Mouse (Mus musculus) lung, postnatal 0 days (tissue): Measurements from ENCODE around the gene Slc6a14. TPM values are rescaled to one million over a fixed set of nuclear protein-coding genes. Genes with fewer than 3 reads are reported as not detected.
A peak's percentile ranks its signal among the peaks of the same experiment; 100 is the strongest.

Experiments
- ATAC-seq: fragments of 200-750 bp; cut with Nextera tagmentation; 2 replicates; pipeline ENCODE4 v1.8.0; 2017; ENCODE audit warnings: moderate library complexity
- DNase-seq: peaks from one replicate; pipeline ENCODE4 v3.0.0-alpha.2; 2016; ENCODE audit warnings: low spot score
- H3K27ac ChIP-seq: fragments of 300-500 bp; sonication (generic); 2 replicates; pipeline ENCODE4 v1.5.1; 2014; ENCODE audit warnings: antibody characterized with exemption, mild to moderate bottlenecking, low read length, mixed read lengths
- H3K27me3 ChIP-seq: fragments of 300-500 bp; sonication (generic); replicated peaks from 2 replicates; pipeline ENCODE4 v1.6.1; 2014; ENCODE audit warnings: low read length, mixed read lengths; ENCODE audit not compliant: insufficient read depth
- H3K36me3 ChIP-seq: fragments of 300-500 bp; sonication (generic); 2 replicates; pipeline ENCODE4 v1.6.1; 2014; ENCODE audit warnings: low read length, mixed read lengths; ENCODE audit not compliant: insufficient read depth
- H3K4me1 ChIP-seq: fragments of 300-500 bp; sonication (generic); 2 replicates; pipeline ENCODE4 v1.6.1; 2014; ENCODE audit warnings: antibody characterized with exemption, low read depth, low read length, mixed read lengths; ENCODE audit not compliant: insufficient read depth
- H3K4me2 ChIP-seq: fragments of 300-500 bp; sonication (generic); replicated peaks from 2 replicates; pipeline ENCODE4 v1.6.1; 2014; ENCODE audit warnings: low read depth, mild to moderate bottlenecking, low read length, moderate library complexity, mixed read lengths
- H3K4me3 ChIP-seq: fragments of 300-500 bp; sonication (generic); 2 replicates; pipeline ENCODE4 v1.5.1; 2014; ENCODE audit warnings: low read depth, low read length
- H3K9ac ChIP-seq: fragments of 300-500 bp; sonication (generic); replicated peaks from 2 replicates; pipeline ENCODE4 v1.6.1; 2014; ENCODE audit warnings: low read depth, mild to moderate bottlenecking
- H3K9me3 ChIP-seq: fragments of 300-500 bp; sonication (generic); 2 replicates; pipeline ENCODE4 v1.6.1; 2016; ENCODE audit warnings: low read length, mixed read lengths
- CTCF ChIP-seq: IDR thresholded peaks from 2 replicates; pipeline ENCODE4 v1.5.1; 2016; ENCODE audit warnings: antibody characterized with exemption, mild to moderate bottlenecking
- EP300 ChIP-seq: IDR thresholded peaks from 2 replicates; pipeline ENCODE4 v1.6.1; 2016; ENCODE audit warnings: antibody characterized with exemption, mild to moderate bottlenecking, control low read depth
- WGBS: fragments of 180-500 bp; shearing (Covaris S2); extraction: QIAGEN DNeasy Blood & Tissue Kit; methylation state at CpG from one replicate; pipeline ENCODE4 v1.1.7; 2014; 5-methylcytosine and 5-hydroxymethylcytosine counted together
- polyA plus RNA-seq: library from polyadenylated mRNA; unstranded; fragments of >200 nt; fragmentation: Nextera tagmentation; extraction: Ambion mirVana; gene quantifications from 2 replicates; pipeline ENCODE4 v1.2.1, GENCODE M21; 2015

Slc6a14 gene
- polyA plus RNA-seq, 1 experiment from 2014 or later, result 73.0 TPM

DNA sequence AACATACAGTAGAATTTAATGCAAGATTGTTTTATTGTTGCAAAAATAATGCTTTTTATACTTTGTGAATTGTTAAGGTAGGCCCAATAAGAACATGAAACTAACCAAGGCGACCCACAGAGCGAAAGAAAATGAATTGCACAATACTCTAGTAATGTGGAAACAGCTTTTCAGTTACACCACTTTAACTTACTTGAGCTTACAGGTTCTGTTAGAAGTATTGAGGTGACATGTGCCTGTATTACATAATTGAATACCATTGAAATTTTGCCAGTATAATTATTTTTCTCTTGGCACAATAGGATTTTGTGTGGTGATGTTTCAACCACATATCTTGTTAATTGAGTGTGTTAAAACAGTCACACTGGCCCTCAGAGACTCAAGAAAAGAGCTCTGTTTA is 2.2 kb downstream of the Slc6a14 start:
- Histone ChIP-seq H3K4me3 (no peak overlapping the region), H3K36me3 (no peaks in the 10 kb centered on the region), H3K4me2 (no peak overlapping the region), H3K9me3 (no peaks in the 10 kb centered on the region), H3K27me3 (no peaks in the 10 kb centered on the region), H3K9ac (no peak overlapping the region), H3K4me1 (no peaks in the 10 kb centered on the region), H3K27ac (no peak overlapping the region)
- ATAC-seq, result no peak
- TF ChIP-seq EP300 (peak; percentile 51), CTCF (no peak)
- DNase-seq, result peak; percentile 56
- 54% methylated on average over 2 of the region's 2 CpGs for WGBS

DNA sequence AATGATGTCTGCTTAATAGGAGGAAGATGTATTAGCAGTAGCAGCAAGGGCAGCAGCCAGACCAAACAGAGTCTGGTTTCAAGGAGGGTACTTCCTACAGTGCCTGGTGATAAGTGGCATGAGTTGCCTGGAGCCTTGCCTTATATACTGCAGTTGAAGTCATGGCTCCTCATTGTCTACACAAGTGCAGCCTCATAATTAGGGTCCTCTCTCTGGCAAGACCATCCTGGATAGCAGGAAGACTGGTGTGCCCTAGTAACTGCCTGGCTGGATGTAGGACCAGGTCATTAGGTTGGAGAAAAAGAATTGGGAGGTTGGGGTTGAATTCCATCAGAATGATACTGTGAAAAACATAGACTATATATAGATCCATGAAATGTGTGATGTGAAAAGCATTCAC is 30.3 kb downstream of the Slc6a14 start, which contains the start of gene Gm28269:
TSS of gene Gm28269 (minus strand) at position 101 of the 400 bp plus-strand sequence.
- Histone ChIP-seq H3K9me3 (no peaks in the 10 kb centered on the region), H3K9ac (no peak within 1 kb of the TSS), H3K4me1 (no peaks in the 10 kb centered on the region), H3K27me3 (no peaks in the 10 kb centered on the region), H3K4me2 (no peak within 1 kb of the TSS), H3K36me3 (no peaks in the 10 kb centered on the region), H3K27ac (no peak within 1 kb of the TSS), H3K4me3 (no peak within 1 kb of the TSS)
- ATAC-seq (no peak), DNase-seq (no peak)
- TF ChIP-seq CTCF (no peak), EP300 (no peak)

Other genes starting within 250 kb of the Slc6a14 start
- 4.4 and 4.6 TPM in 2 replicates for gene Agtr2, start 230.4 kb upstream of the Slc6a14 start, polyA plus RNA-seq
- gene Gm28269, start 30.2 kb downstream of the Slc6a14 start, polyA plus RNA-seq, result 0.31 TPM in 1 of 2 replicates, not detected in the other